Mouse (Mus musculus): Measurements from ENCODE around the gene Sirt1.
A peak's percentile ranks its signal among the peaks of the same experiment; 100 is the strongest.
"Not testable (repeated sequence)": the region's sequence is repeated elsewhere in the genome, so short reads cannot be mapped to it uniquely, and the experiment has no call there.

The Sirt1 gene

DNA sequence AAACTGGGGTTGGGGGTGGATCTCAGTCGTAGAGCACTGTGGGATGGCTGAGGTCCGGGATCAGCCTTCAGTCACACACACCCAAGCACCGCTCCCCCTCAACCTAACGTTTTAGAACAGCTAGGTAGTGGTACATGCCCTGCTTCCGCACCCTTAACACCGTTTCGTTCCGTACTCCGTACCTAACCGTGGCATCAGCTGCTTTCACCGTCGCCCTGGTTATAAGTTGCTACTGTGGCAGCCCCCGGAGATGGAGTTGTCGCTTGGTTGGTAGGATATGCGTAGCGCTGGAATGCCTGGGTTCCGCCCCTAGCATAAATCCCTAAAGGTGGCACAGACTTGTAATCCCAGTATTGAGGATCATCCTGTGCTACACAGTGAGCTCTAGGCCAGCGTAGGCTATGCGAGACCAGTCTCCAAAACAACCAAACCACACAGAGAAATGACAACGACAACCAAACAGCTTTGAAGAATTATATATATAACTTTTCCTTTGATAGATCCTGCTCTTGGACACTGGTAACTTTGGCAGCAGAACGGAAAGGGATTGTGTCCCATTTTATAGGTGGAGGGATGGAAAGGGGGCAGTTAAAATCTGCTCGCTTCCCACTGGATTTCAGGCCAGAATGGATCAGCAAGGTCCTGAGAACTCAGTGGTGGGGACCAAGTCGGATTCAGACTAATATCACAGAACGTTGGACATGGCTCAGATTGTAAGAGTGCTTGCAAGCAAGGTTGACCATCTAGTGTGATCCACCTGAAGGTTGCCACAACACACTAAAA, at the start of gene Sirt1:
Gene Sirt1 (minus strand): TSS at position 207 of the 783 bp plus-strand sequence.
- no peak for DNase-seq (ENCODE audit: low spot score)

DNA sequence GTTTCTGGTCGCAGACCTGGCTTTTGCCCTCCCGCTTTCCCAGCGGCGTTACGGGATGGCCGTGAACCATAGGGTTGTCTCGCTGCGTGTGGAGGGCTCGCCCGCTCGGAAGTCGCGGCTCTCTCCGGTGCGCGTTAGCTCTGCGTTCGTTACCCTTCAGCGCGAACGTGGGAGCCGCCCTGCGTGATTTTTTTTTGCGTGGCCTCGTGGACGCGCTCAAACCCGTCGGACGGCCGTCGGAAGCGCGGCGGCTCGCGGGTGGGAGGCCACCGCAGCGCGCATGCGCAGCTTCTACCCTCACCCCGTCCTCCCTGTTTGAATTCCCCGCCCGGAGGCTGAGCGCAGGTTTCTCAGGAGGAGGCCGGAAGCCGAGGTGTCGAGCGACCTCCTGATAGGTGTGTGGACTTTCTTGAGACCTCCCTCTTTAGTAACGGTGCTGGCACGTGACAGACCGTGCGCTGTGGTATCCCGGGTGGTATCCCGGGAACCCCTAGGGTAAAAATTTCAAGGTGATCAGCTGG, 48.3 kb upstream of the Sirt1 start, which contains the start of gene Ctnna3:
Gene Ctnna3 (plus strand): TSS at position 314 of the 521 bp plus-strand sequence.
- peak; percentile 86 for DNase-seq (ENCODE audit: low spot score)

DNA sequence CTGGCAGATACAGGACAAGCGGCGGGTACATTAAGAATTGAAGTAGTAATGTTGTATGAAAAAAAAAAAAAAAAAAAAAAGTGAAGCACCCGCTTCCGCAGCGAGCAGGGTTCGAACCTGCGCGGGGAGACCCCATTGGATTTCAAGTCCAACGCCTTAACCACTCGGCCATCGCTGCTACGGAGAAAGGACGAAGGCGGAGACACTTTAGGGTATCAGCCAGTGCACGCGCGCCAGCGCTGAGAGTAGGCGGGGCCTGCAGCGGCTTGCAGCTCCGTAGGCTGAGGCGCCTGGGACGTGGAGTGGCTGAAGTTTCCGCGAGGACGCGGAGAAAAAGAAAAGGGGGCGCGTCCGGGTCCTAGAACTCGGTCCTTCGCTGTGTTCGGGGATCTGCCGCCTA, 47.9 kb upstream of the Sirt1 start:
- DNase-seq (ENCODE audit: low spot score): peak; percentile 100

DNA sequence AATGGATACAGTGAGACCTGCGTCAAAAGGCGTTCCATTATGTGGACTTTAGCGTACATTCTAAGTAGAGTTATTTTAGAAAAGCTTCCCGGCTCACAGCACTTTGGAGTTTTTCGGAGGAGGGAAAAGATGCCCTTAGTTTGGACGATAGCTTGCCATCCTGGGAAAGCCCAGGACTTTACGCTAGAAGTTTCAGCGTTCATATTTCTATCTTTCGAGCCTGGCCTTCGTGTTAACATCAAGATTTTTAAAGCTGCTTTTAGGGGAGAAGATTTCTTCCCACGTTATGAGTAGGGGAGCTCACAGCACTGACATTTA, 47.5 kb upstream of the Sirt1 start:
- no peak for DNase-seq (ENCODE audit: low spot score)

DNA sequence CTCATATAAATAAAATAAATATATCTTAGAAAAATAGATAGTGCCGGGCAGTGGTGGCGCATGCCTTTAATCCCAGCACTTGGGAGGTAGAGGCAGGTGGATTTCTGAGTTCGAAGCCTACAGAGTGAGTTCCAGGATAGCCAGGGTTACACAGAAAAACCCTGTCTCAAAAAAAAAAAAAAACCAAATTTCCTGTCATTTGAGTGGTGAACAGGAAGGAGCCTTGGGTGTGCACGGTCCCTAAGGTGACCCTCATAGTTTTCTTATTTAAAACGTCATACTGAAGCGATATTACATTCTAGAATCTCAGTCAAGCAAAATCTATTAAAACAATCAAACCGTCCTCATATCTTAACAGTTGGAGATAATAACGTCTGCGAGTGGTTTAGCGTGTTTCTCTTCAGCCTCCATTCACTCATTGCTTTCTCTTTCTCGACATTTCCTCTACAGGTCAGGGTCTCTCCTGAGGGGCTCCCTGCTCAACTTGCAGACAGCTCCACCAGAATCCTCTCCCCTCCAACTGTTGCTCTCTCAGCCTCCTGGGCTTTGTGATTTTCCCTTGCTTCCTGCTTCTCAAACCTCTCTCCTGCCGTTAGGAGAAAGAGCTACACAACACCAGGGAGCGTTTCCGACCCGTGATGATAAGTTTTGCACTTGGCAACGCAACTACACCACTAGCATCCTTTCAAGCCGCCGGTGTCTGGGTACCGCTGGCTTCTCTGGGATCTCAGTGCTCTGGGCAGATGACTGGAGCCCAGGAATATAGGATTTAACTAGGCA, 46.9 kb upstream of the Sirt1 start:
- peak; percentile 40 for DNase-seq (ENCODE audit: low spot score)

DNA sequence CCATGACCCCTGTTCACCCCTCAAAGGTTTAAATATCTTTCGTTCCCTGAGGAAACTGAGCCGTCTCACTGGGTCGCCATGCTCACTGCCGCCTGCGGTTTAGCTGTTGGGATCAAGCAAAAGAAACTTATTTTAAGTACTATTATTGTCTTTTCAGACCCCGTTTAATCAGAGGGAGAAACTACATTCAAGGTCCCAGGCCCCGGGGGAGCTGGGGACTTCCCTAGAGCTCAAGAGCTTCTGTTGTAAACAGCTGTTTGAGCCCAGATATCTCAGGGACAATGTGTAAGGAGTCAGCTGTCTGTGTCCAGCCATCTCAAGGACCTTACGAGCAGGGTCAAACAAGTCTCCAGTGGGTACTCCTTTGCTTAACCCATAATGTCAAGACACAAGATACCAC, 45.6 kb upstream of the Sirt1 start:
- peak; percentile 49 for DNase-seq (ENCODE audit: low spot score)

DNA sequence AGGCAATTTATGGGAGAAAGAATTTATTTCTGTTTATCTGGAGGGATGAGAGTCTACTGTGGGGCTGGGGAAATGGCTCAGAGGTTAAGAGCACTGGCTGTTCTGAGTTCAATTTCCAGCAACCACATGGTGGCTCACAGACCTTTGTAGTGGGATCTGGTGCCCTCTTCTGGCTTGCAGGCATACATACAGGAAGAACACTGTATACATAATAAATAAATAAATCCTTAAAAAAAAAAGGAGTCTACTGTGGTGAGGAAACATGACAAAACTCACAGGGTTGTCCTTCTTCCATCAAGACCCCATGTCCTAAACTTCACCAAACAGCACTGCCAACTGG, 42.9 kb upstream of the Sirt1 start:
- no peak for DNase-seq (ENCODE audit: low spot score)

DNA sequence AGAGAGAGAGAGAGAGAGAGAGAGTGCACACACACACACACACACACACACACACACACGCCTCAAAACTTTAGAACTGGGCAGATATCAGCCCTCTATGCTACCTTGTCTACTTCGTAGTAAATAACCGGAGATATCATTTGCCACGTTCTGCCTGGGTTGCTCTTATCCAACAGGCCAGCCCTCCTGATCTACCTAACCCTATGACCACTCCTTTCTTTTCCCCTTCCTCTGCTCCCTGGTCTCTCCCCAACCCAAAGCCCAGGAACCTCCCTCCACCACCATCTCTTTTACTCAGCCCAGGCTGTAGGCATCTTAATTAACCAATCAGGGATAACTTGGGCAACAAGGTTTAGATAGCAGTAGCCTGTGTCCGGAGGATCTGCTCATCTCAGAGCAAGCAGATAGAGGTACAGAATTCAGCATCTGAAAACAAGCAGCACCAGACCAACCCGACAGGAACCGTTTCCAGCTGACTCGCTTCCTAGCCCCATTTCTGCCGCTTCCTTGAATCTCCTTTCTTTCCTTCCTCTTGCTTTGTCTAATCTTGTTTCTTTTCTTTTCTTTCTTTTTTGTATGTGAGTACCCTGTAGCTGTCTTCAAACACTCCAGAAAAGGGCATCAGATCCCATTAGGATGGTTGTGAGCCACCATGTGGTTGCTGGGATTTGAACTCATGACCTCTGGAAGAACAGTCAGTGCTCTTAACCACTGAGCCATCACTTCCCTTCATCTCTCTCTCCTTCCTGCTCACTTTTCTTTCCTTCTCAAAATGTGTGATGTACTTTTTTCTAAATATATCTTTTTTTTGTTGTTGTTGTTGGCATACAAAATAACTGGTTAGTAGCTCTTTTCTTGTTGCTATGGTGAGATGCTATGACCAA, 42.3 kb upstream of the Sirt1 start:
- no peak for DNase-seq (ENCODE audit: low spot score)

DNA sequence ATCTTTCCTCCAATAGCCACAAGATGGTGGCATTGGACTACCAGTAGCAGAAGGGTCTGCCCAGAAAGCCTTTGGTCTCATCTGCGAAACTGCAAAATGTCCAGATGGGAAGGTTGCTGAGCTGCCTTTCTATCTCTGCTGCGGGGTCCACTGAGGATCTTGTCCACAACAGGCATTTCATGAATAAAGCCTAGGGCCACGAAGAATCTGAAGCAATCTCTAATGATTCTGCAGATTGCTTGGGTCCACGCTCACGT, 41.2 kb upstream of the Sirt1 start:
- no peak for DNase-seq (ENCODE audit: low spot score)

DNA sequence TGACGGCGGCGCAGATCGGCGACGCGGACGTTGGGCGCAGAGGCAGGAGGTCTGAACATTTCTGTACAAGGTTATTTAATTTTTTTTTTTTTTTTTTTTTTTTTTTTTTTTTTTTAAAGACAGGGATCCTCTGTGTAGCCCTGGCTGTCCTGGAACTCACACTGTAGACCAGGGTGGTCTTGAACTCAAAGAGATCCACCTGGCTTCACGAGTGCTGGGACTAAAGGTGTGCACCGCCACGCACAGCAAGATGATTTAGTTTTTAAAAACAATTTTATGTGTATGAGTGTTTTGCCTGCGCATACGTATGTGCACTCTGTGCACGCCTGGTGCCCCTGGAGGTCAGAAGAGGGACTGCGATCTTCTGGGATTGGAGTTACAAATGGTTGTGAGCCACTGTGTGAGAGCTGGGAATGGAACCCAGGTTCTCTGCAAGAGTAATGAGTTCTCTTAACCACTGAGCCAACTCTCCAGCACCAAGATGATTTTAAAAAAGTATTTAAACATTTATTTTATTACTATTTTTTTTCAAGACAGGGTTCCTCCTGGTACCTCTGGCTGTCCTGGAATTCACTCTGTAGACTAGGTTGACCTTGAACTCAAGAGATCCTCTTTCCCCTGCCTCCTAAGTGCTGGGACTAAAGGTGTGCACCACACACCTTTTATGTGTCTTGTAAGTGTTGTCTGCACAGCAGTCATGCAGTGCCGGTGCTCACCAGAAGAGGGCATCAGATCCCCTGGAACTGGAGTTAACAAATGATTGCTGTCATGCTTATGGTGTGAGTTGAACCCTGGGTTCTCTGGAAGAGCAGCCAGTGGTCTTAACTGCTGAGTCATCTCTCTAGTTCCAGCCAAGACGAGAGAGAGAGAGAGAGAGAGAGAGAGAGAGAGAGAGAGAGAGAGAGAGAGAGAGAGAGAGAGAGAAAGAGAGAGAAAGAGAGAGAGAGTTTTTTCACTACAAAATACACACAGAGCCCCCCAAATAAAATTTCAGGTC, 40.5 kb upstream of the Sirt1 start, which contains the start of gene Gm7075:
Gene Gm7075 (minus strand): TSS at position 51 of the 997 bp plus-strand sequence.
- DNase-seq (ENCODE audit: low spot score): peak; percentile 51

DNA sequence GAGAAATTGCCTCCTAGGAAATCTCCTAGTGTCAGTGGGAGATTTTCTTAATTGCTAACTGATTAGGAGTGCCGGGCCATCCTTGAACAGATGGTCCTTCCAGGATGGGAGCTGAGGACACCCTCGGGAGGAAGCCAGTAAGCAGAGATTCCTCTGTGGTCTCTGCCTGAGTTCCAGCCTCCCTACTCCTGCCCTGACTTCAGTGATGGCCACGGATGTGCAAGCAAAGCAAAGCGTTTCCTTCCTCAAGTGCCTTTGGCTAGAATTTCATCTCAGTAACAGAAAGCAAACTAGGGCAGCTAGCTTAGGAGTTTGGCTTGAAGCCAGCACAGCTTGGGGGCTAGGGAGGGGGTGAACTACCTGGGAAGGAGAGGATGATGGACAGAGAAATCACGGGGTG, 35.6 kb upstream of the Sirt1 start:
- DNase-seq (ENCODE audit: low spot score): no peak

DNA sequence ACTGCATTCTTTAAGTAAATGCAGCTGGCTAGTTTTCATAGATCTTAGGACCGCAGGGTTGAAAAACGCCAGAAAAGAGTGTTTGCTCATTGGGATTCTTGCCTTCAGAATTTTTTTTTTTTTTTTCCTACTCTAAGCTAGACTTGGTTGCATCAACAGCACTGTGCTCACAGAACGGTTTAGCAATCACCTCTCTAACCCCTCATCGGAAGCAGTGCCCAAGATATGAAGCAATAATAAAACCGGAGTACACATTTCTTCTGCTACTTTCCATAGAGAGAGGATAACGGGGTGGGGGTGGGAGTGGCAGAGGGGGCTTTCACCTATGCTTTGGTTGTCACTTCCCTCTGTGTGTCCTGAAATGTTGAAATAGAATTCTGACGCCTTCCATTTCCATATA, 34.3 kb upstream of the Sirt1 start:
- no peak for DNase-seq (ENCODE audit: low spot score)

DNA sequence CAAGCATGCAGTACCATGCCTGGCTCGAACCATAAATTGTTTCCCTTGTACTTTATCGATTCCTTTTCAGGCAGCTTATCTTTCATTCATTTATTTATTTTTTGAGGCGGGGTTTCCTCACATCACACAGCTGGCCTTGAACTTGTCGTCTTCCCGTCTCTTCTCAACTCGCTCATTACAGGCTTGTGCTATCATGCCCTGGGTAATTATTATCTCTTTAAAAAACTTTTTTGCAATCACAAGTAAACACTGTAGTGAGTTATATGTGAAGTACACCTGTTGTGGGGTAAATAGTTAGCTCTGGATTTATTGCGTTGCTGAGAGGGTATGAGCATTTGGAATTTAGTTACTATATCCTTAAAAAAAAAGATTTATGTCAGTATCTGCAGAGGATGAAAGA, 33.8 kb upstream of the Sirt1 start:
- no peak for DNase-seq (ENCODE audit: low spot score)

DNA sequence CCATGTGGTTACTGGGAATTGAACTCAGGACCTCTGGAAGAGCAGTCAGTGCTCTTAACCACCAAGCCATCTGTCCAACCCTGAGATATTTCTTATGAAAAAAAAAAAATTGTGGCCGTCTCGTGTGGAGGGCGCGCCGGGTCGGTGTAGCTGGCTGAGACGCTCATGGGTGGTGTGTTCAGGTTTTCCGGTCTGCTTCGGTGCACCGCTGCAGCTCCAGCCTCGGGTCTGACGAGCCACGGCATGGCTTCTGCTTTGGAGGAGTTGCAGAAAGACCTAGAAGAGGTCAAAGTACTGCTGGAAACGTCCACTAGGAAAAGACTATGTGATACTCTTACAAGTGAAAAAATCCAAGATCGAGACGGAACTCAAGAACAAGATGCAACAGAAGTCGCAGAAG, 31.3 kb upstream of the Sirt1 start:
- no peak for DNase-seq (ENCODE audit: low spot score)

DNA sequence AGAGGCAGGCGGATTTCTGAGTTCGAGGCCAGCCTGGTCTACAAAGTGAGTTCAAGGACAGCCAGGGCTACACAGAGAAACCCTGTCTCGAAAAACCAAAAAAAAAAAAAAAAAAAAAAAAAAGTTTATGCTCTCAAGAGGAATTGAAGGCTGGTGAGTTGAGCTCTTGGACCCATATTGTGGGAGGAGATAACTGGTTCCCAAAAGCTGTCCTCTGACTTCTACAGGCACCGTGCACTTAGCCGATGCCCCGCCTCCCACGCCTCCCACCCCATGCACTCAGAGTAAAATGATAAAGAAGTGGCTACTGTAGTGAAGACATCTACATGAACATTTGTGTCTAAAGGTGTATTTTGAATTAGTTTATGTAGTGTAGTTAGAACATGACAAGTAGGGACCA, 30.2 kb upstream of the Sirt1 start:
- DNase-seq (ENCODE audit: low spot score): not testable (repeated sequence)

DNA sequence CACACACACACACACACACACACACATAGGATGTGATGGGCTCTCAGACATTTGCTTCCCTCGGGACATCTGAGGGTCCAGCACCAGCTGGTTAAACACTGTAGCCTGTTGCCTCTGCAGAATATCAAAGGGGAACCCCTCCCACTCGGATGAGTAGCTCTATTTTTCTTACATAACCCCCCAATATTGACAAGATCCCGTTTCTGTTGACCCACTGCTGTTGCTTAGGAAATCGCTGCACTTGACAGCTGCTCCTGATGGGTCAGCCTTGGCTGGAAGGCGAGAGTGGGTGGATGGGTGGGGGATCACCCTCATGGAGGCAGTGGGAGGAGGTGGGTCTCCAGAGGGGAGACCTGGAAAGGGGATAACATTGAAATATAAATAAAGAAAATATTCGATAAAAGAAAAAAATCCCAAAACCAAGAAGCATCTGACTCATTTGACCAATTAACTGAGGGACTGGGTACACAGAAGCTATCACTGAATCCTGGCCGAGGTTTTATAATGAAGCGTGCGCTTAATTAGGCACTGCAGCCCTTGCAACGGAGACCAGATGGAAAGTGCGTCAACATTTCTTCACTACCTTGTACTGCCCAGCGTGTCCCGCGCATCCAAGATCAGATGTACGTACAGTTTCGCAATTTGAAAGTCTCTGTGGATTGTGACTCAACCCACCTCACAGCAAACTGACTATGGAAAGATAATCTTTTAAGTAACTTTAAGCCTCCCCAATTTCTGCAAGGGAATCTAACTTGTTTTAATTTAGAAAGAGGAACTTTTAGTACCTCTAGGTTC, 28.9 kb upstream of the Sirt1 start:
- no peak for DNase-seq (ENCODE audit: low spot score)

DNA sequence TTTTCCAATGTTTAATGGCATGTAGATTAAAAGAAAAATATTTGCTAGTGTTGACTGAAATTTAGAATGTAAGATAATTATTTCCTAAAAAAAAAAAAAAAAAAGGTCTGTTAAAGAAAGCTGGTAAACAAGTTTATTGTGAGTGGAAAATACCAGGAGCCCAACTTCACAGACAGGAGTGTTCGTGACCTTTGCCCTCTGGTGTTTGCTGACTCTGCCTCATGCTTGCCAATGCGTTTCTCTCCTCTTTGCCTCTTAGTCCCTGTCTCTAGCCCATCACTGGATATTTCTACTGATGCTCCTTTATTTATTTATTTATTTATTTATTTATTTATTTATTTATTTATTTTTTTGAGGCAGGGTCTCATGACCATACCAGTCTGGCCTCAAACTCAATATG, 22.1 kb upstream of the Sirt1 start:
- no peak for DNase-seq (ENCODE audit: low spot score)

DNA sequence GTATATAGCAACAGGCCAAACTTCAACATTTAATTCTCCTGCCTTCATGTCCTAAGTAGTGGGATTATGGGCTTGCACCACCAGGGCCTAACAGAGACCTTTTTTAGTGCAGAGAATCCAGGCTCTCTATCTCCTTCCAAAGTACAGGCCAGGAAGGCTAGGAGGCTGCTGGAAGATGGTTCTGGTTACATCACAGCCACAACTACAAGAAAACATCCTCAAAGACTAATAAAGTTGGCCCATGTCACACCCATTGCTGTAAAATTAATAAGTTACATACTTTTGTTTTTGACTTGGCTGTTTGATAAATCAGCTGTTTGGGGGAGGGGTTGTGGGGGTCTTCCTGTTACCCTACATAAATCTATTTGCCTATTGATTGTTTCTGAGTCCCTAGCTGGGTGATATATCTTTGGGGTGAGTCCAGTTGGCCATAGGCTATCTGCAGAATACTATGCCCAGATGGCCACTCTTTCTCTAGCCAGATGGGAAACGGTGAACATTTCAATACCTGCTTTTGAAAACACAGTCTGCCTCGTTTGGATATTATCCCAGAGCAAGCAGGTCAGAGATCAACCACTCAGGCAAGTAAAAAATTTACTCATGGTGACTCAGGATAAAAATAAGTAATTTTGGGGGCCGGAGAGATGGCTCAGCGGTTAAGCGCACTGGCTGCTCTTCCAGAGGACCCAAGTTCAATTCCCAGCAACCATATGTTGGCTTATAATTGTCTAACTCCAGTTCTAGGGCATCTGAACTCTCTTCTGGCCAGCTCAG, 21.4 kb upstream of the Sirt1 start:
- DNase-seq (ENCODE audit: low spot score): no peak

DNA sequence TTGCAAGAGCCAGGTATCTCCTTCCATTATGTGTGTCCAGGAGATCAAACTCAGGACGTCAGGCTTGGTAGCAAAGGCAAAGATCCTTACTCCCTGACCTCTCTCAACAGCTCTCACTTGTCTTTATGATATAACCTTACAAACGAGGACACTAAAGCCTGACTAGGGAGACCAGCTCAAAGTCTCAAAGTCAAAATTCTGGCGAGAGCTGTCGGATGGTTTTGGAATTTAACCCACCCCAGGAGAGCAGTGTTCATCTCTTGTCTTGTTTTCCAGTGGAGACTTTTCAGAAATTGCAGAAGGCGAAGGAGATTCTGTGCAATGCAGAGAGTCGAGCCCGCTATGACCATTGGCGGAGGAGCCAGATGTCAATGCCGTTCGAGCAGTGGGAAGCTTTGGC, 15.5 kb upstream of the Sirt1 start:
- DNase-seq (ENCODE audit: low spot score): no peak

DNA sequence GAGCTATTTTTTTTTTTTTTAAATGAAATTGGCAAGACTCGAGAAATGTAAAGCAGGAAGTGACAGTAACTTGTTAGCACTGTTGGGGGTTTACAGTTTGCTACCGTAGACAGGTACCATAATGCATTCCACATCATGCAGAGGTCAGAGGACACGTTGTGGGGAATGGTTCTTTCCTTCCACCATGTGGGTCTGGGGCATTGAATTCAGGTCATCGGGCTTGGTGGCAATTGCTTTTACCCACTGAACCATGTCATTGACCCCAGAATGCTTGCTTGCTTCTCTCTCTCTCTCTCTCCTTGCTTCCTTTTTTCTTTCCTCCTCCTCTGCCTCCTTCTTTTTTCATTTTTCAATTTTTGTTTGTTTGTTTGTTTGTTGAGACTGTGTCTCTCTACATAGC, 7.4 kb upstream of the Sirt1 start:
- DNase-seq (ENCODE audit: low spot score): no peak
